Mouse (Mus musculus) kidney, embryonic 15.5 days (tissue): ENCODE measurements around the gene Tada2b. TPM values are rescaled to one million over a fixed set of nuclear protein-coding genes. Genes with fewer than 3 reads are reported as not detected.

Source experiments
- ATAC-seq: fragments of 200-750 bp; cut with Nextera tagmentation; replicated peaks from 2 replicates; pipeline ENCODE4 v1.8.0; 2017; ENCODE audit warnings: moderate TSS enrichment; ENCODE audit not compliant: low FRiP score
- H3K27ac ChIP-seq: fragments of 300-500 bp; sonication (generic); 2 replicates; pipeline ENCODE4 v1.5.1; 2015; ENCODE audit warnings: mild to moderate bottlenecking, inconsistent platforms
- H3K27me3 ChIP-seq: fragments of 300-500 bp; sonication (generic); 2 replicates; pipeline ENCODE4 v1.6.1; 2015; ENCODE audit warnings: inconsistent platforms
- H3K36me3 ChIP-seq: fragments of 300-500 bp; sonication (generic); 2 replicates; pipeline ENCODE4 v1.6.1; 2015; ENCODE audit warnings: inconsistent platforms
- H3K4me1 ChIP-seq: fragments of 300-500 bp; sonication (generic); 2 replicates; pipeline ENCODE4 v1.6.1; 2015; ENCODE audit warnings: inconsistent platforms
- H3K4me2 ChIP-seq: fragments of 300-500 bp; sonication (generic); 2 replicates; pipeline ENCODE4 v1.6.1; 2015; ENCODE audit warnings: moderate library complexity, mild to moderate bottlenecking, inconsistent platforms
- H3K4me3 ChIP-seq: fragments of 300-500 bp; sonication (generic); replicated peaks from 2 replicates; pipeline ENCODE4 v1.5.1; 2015; ENCODE audit warnings: mild to moderate bottlenecking, inconsistent platforms
- H3K9ac ChIP-seq: fragments of 300-500 bp; sonication (generic); 2 replicates; pipeline ENCODE4 v1.6.1; 2015; ENCODE audit warnings: mild to moderate bottlenecking, inconsistent platforms
- H3K9me3 ChIP-seq: fragments of 300-500 bp; sonication (generic); replicated peaks from 2 replicates; pipeline ENCODE4 v1.6.1; 2016; ENCODE audit warnings: inconsistent platforms
- WGBS: fragments of 180-500 bp; shearing (Covaris S2); methylation state at CpG from one replicate; pipeline ENCODE4 v1.1.7; 2015; ENCODE audit warnings: mixed read lengths; 5-methylcytosine and 5-hydroxymethylcytosine counted together
- polyA plus RNA-seq: library from polyadenylated mRNA; unstranded; fragments of >200 nt; fragmentation: Nextera tagmentation; extraction: Ambion mirVana; gene quantifications from 2 replicates; pipeline ENCODE4 v1.2.1, GENCODE M21; 2015

Gene Tada2b
- polyA plus RNA-seq: 1.8 and 2.1 TPM in 2 replicates

GRCm38 (mm10) chr5:36484171-36484990, at the start of gene Tada2b, which contains the start of gene Ccdc96:
Gene Tada2b, minus strand, starts transcription at chr5:36484285.
Gene Ccdc96, plus strand, starts transcription at chr5:36484588.
- Histone ChIP-seq H3K27me3 (peaks cover 24% of the 10 kb centered on the region), H3K4me2 (peak within 1 kb of the TSS; percentile 99), H3K4me3 (peak within 1 kb of the TSS; percentile 85), H3K4me1 (peaks cover 32% of the 10 kb centered on the region), H3K9ac (peak within 1 kb of the TSS; percentile 88), H3K9me3 (no peaks in the 10 kb centered on the region), H3K36me3 (peaks cover 3% of the 10 kb centered on the region; the same call in 1 of the 2 replicates), H3K27ac (peak within 1 kb of the TSS; percentile 72)
- ATAC-seq: peak; percentile 98
- WGBS: under 1% methylated on average over 88 of the region's 97 CpGs

- Histone ChIP-seq H3K9me3 (no peaks in the 10 kb centered on the region), H3K4me1 (peaks cover 47% of the 10 kb centered on the region), H3K4me2 (peak overlapping the region; percentile 69), H3K27me3 (no peaks in the 10 kb centered on the region), H3K9ac (peak overlapping the region; percentile 78), H3K27ac (peak overlapping the region; percentile 77), H3K36me3 (no peaks in the 10 kb centered on the region), H3K4me3 (peak overlapping the region; percentile 71)
- ATAC-seq: peak; percentile 94
- under 1% methylated on average over 28 of the region's 28 CpGs for WGBS
Measured at GRCm38 (mm10) chr5:36530129-36530751, 46.2 kb upstream of the Tada2b start.

- Histone ChIP-seq H3K9ac (peak overlapping the region; percentile 78), H3K27ac (peak overlapping the region; percentile 77), H3K36me3 (peaks cover 3% of the 10 kb centered on the region; the same call in 1 of the 2 replicates), H3K4me1 (peaks cover 47% of the 10 kb centered on the region), H3K9me3 (no peaks in the 10 kb centered on the region), H3K27me3 (no peaks in the 10 kb centered on the region), H3K4me3 (peak overlapping the region; percentile 71), H3K4me2 (peak overlapping the region; percentile 69)
- whole genome bisulfite sequencing: 5% methylated on average over 5 of the region's 5 CpGs
- ATAC-seq: no peak
Measured at GRCm38 (mm10) chr5:36529698-36530097, 45.6 kb upstream of the Tada2b start.

GRCm38 (mm10) chr5:36526921-36527320, 42.8 kb upstream of the Tada2b start:
- peaks cover 25% of the 10 kb centered on the region for H3K36me3 ChIP-seq
- H3K27me3 ChIP-seq: no peaks in the 10 kb centered on the region
- H3K9me3 ChIP-seq: no peaks in the 10 kb centered on the region
- H3K4me3 ChIP-seq: no peak overlapping the region
- 92% methylated on average over 2 of the region's 2 CpGs for WGBS
- no peak overlapping the region for H3K4me2 ChIP-seq
- H3K4me1 ChIP-seq: peaks cover 35% of the 10 kb centered on the region
- no peak overlapping the region for H3K9ac ChIP-seq
- no peak for ATAC-seq
- H3K27ac ChIP-seq: no peak overlapping the region

GRCm38 (mm10) chr5:36526274-36526673, 42.2 kb upstream of the Tada2b start:
- Histone ChIP-seq H3K27ac (no peak overlapping the region), H3K4me3 (no peak overlapping the region), H3K9me3 (no peaks in the 10 kb centered on the region), H3K9ac (no peak overlapping the region), H3K4me2 (no peak overlapping the region), H3K36me3 (peaks cover 31% of the 10 kb centered on the region), H3K27me3 (no peaks in the 10 kb centered on the region), H3K4me1 (peaks cover 29% of the 10 kb centered on the region)
- ATAC-seq: no peak
- WGBS: 78% methylated on average over 5 of the region's 5 CpGs

- Histone ChIP-seq H3K27me3 (no peaks in the 10 kb centered on the region), H3K4me2 (no peak overlapping the region), H3K9ac (no peak overlapping the region), H3K36me3 (peaks cover 41% of the 10 kb centered on the region), H3K27ac (0 out of 2 replicates have a peak overlapping the region, but pooled peaks have one; percentile 15), H3K4me1 (peaks cover 19% of the 10 kb centered on the region), H3K4me3 (no peak overlapping the region), H3K9me3 (no peaks in the 10 kb centered on the region)
- WGBS: 58% methylated on average over 2 of the region's 2 CpGs
- ATAC-seq: no peak
Measured at GRCm38 (mm10) chr5:36525216-36525615, 41.1 kb upstream of the Tada2b start.

GRCm38 (mm10) chr5:36523219-36523703, 39.2 kb upstream of the Tada2b start:
- Histone ChIP-seq H3K27me3 (no peaks in the 10 kb centered on the region), H3K4me3 (no peak overlapping the region), H3K9me3 (no peaks in the 10 kb centered on the region), H3K4me1 (peaks cover 3% of the 10 kb centered on the region), H3K4me2 (no peak overlapping the region), H3K9ac (no peak overlapping the region), H3K27ac (no peak overlapping the region), H3K36me3 (peaks cover 61% of the 10 kb centered on the region)
- 67% methylated on average over 5 of the region's 5 CpGs for WGBS
- ATAC-seq: no peak

GRCm38 (mm10) chr5:36522782-36523181, 38.7 kb upstream of the Tada2b start:
- no peaks in the 10 kb centered on the region for H3K27me3 ChIP-seq
- no peaks in the 10 kb centered on the region for H3K4me1 ChIP-seq
- H3K4me3 ChIP-seq: no peak overlapping the region
- no peak overlapping the region for H3K27ac ChIP-seq
- WGBS: 66% methylated on average over 2 of the region's 2 CpGs
- no peak for ATAC-seq
- peaks cover 66% of the 10 kb centered on the region for H3K36me3 ChIP-seq
- H3K4me2 ChIP-seq: no peak overlapping the region
- H3K9ac ChIP-seq: no peak overlapping the region
- H3K9me3 ChIP-seq: no peaks in the 10 kb centered on the region

- Histone ChIP-seq H3K4me2 (no peak overlapping the region), H3K9ac (no peak overlapping the region), H3K4me3 (no peak overlapping the region), H3K4me1 (no peaks in the 10 kb centered on the region), H3K9me3 (no peaks in the 10 kb centered on the region), H3K36me3 (peaks cover 93% of the 10 kb centered on the region), H3K27ac (no peak overlapping the region), H3K27me3 (no peaks in the 10 kb centered on the region)
- WGBS: 78% methylated on average over 3 of the region's 3 CpGs
- ATAC-seq: no peak
Measured at GRCm38 (mm10) chr5:36519751-36520150, 35.7 kb upstream of the Tada2b start.

- Histone ChIP-seq H3K4me3 (no peak overlapping the region), H3K9ac (no peak overlapping the region), H3K9me3 (no peaks in the 10 kb centered on the region), H3K4me2 (no peak overlapping the region), H3K27ac (no peak overlapping the region), H3K27me3 (no peaks in the 10 kb centered on the region), H3K4me1 (no peaks in the 10 kb centered on the region), H3K36me3 (peaks cover 95% of the 10 kb centered on the region)
- ATAC-seq: no peak
- 82% methylated on average over 3 of the region's 3 CpGs for WGBS
Measured at GRCm38 (mm10) chr5:36517596-36517995, 33.5 kb upstream of the Tada2b start.

GRCm38 (mm10) chr5:36515558-36515957, 31.5 kb upstream of the Tada2b start:
- Histone ChIP-seq H3K4me1 (no peaks in the 10 kb centered on the region), H3K27ac (no peak overlapping the region), H3K4me3 (no peak overlapping the region), H3K9ac (no peak overlapping the region), H3K27me3 (no peaks in the 10 kb centered on the region), H3K4me2 (no peak overlapping the region), H3K36me3 (peaks cover 96% of the 10 kb centered on the region), H3K9me3 (no peaks in the 10 kb centered on the region)
- no peak for ATAC-seq
- WGBS: 93% methylated on average over 5 of the region's 5 CpGs

- Histone ChIP-seq H3K36me3 (peaks cover 96% of the 10 kb centered on the region), H3K4me2 (no peak overlapping the region), H3K4me1 (no peaks in the 10 kb centered on the region), H3K4me3 (no peak overlapping the region), H3K9me3 (no peaks in the 10 kb centered on the region), H3K9ac (no peak overlapping the region), H3K27ac (no peak overlapping the region), H3K27me3 (no peaks in the 10 kb centered on the region)
- no peak for ATAC-seq
- 97% methylated on average over 1 of the region's 1 CpGs for WGBS
Measured at GRCm38 (mm10) chr5:36515126-36515525, 31.0 kb upstream of the Tada2b start.
